Mouse (Mus musculus) C2C12 (cell line): ENCODE measurements around the gene Lonp2.

Experiments
- CEBPB ChIP-seq: IDR thresholded peaks from one replicate; pipeline ENCODE4 v1.6.1; 2011; ENCODE audit warnings: low read depth, mild to moderate bottlenecking, control low read depth, moderate library complexity
- CTCF ChIP-seq: IDR thresholded peaks from one replicate; pipeline ENCODE4 v1.5.1; 2011; ENCODE audit not compliant: control insufficient read depth, insufficient read depth, insufficient read length
- FOSL1 ChIP-seq: IDR thresholded peaks from one replicate; pipeline ENCODE4 v1.8.0; 2011; ENCODE audit warnings: mild to moderate bottlenecking, low read length; ENCODE audit not compliant: poor library complexity, insufficient read depth, severe bottlenecking
- MAX ChIP-seq: IDR thresholded peaks from one replicate; pipeline ENCODE4 v1.6.1; 2011; ENCODE audit warnings: mild to moderate bottlenecking, control low read depth
- MYOG ChIP-seq: IDR thresholded peaks from one replicate; pipeline ENCODE4 v1.6.1; 2011; ENCODE audit not compliant: control insufficient read depth, insufficient read length; ENCODE audit errors: extremely low read depth
- USF1 ChIP-seq: IDR thresholded peaks from one replicate; pipeline ENCODE4 v1.6.1; 2011; ENCODE audit warnings: low read depth, mild to moderate bottlenecking, control low read depth, moderate library complexity

DNA sequence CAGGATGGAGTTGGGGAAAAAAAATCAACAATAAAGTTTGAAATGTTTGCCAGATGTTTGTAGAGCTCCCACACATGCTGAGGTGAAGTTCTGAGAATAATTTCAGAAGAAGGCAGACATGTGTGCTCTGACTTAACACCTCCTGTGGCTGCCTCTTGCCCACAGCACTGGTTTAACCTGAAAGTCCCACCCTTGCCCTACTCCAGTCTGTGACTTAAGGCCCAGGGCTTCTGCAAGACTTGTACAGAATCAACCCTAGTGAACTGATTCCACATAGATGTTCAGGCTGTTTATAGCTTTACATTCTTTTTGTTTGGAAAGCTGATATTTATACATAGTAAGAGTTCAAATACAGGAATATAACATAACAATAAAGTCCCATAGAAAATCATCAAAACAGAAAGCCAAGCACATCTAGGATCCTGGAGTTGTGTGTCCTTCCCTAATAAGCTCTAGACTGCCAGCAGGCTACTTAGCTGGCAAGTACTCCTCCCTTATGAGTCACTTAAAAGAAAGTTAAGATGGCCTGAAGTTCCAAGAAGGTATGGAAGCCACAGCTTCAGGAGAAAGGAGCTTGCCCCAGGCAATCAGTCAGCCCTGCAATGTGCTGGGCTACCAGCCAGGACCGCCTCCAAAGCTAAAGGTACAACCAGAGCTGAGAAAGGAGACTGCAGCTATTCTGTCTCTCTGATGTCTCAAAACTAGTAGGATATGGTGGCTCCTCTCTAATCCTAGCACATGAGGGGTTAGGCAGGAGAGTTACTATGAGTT is 146.3 kb downstream of the Lonp2 start:
- TF ChIP-seq CTCF, result no peak
- no peak for TF ChIP-seq USF1
- TF ChIP-seq MYOG, result no peak
- TF ChIP-seq FOSL1, result no peak
- no peak for TF ChIP-seq CEBPB
- TF ChIP-seq MAX, result no peak
